Mouse (Mus musculus): Measurements from ENCODE around the gene Klf11. TPM values are rescaled to one million over a fixed set of nuclear protein-coding genes. Genes with fewer than 3 reads are reported as not detected.
"Not testable (repeated sequence)": the region's sequence is repeated elsewhere in the genome, so short reads cannot be mapped to it uniquely, and the experiment has no call there.

Gene Klf11
- polyA plus RNA-seq, 1 experiment from 2014 or later = 15.9 TPM

- Histone ChIP-seq H3K4me1 (replicated peaks) (no peaks in the 10 kb centered on the region), H3K4me3 (no peak overlapping the region), H3K4me2 (0 out of 2 replicates have a peak overlapping the region, but pooled peaks have one; percentile 16), H3K9ac (no peak overlapping the region), H3K9me3 (no peaks in the 10 kb centered on the region), H3K27ac (no peak overlapping the region), H3K27me3 (no peaks in the 10 kb centered on the region), H3K36me3 (no peaks in the 10 kb centered on the region)
- peak; percentile 86 for ATAC-seq (ENCODE audit: low FRiP score)
- 42% methylated on average over 16 of the region's 16 CpGs for WGBS
These were observed 45.7 kb downstream of the Klf11 start for GRCm38 (mm10) chr12:24696500-24697483.

GRCm38 (mm10) chr12:24697484-24698204, 46.6 kb downstream of the Klf11 start:
- Histone ChIP-seq H3K4me1 (replicated peaks) (no peaks in the 10 kb centered on the region), H3K36me3 (no peaks in the 10 kb centered on the region), H3K4me3 (no peak overlapping the region), H3K27me3 (no peaks in the 10 kb centered on the region), H3K27ac (no peak overlapping the region), H3K9me3 (no peaks in the 10 kb centered on the region), H3K4me2 (0 out of 2 replicates have a peak overlapping the region, but pooled peaks have one; percentile 16), H3K9ac (no peak overlapping the region)
- 63% methylated on average over 8 of the region's 8 CpGs for WGBS
- ATAC-seq (ENCODE audit: low FRiP score) = peak; percentile 52

GRCm38 (mm10) chr12:24698514-24698913, 47.4 kb downstream of the Klf11 start:
- H3K4me1 ChIP-seq (replicated peaks) = no peaks in the 10 kb centered on the region
- H3K27me3 ChIP-seq = no peaks in the 10 kb centered on the region
- no peaks in the 10 kb centered on the region for H3K36me3 ChIP-seq
- H3K9me3 ChIP-seq = no peaks in the 10 kb centered on the region
- H3K4me3 ChIP-seq = no peak overlapping the region
- H3K27ac ChIP-seq = no peak overlapping the region
- H3K9ac ChIP-seq = no peak overlapping the region
- H3K4me2 ChIP-seq = no peak overlapping the region
- no peak for ATAC-seq (ENCODE audit: low FRiP score)
- 75% methylated on average over 3 of the region's 3 CpGs for WGBS

- 73% methylated on average over 10 of the region's 10 CpGs for WGBS
- Histone ChIP-seq H3K27ac (no peak overlapping the region), H3K36me3 (no peaks in the 10 kb centered on the region), H3K27me3 (no peaks in the 10 kb centered on the region), H3K9ac (no peak overlapping the region), H3K4me3 (no peak overlapping the region), H3K4me1 (replicated peaks) (no peaks in the 10 kb centered on the region), H3K9me3 (no peaks in the 10 kb centered on the region), H3K4me2 (no peak overlapping the region)
- no peak for ATAC-seq (ENCODE audit: low FRiP score)
These were observed 48.5 kb downstream of the Klf11 start for GRCm38 (mm10) chr12:24699578-24699977.

- not testable (repeated sequence) for H3K4me2 ChIP-seq; H3K9me3 ChIP-seq; H3K4me1 ChIP-seq (replicated peaks); H3K9ac ChIP-seq; H3K4me3 ChIP-seq; H3K27ac ChIP-seq; ATAC-seq (ENCODE audit: low FRiP score); H3K36me3 ChIP-seq; H3K27me3 ChIP-seq
- 89% methylated on average over 9 of the region's 9 CpGs for WGBS
These were observed 50.5 kb downstream of the Klf11 start for GRCm38 (mm10) chr12:24701621-24702020.

- no peak overlapping the region for H3K27ac ChIP-seq
- no peaks in the 10 kb centered on the region for H3K9me3 ChIP-seq
- H3K4me1 ChIP-seq (replicated peaks) = peaks cover 16% of the 10 kb centered on the region
- no peaks in the 10 kb centered on the region for H3K36me3 ChIP-seq
- 86% methylated on average over 3 of the region's 3 CpGs for WGBS
- ATAC-seq (ENCODE audit: low FRiP score) = no peak
- no peak overlapping the region for H3K4me2 ChIP-seq
- H3K27me3 ChIP-seq = peaks cover 10% of the 10 kb centered on the region; the same call in 1 of the 2 replicates
- no peak overlapping the region for H3K4me3 ChIP-seq
- no peak overlapping the region for H3K9ac ChIP-seq
These were observed 51.9 kb downstream of the Klf11 start for GRCm38 (mm10) chr12:24703013-24703412.

GRCm38 (mm10) chr12:24705502-24706263, 54.6 kb downstream of the Klf11 start:
- Histone ChIP-seq H3K4me2 (no peak overlapping the region), H3K9me3 (no peaks in the 10 kb centered on the region), H3K9ac (no peak overlapping the region), H3K27ac (no peak overlapping the region), H3K4me1 (replicated peaks) (peaks cover 29% of the 10 kb centered on the region), H3K27me3 (peaks cover 10% of the 10 kb centered on the region; the same call in 1 of the 2 replicates), H3K4me3 (no peak overlapping the region), H3K36me3 (no peaks in the 10 kb centered on the region)
- no peak for ATAC-seq (ENCODE audit: low FRiP score)
- WGBS = 89% methylated on average over 15 of the region's 15 CpGs

- H3K9ac ChIP-seq = peak overlapping the region; percentile 84; the same call in 1 of the 2 replicates
These were observed 55.8 kb downstream of the Klf11 start for GRCm38 (mm10) chr12:24706764-24707479.

GRCm38 (mm10) chr12:24707480-24707802, 56.4 kb downstream of the Klf11 start:
- ATAC-seq (ENCODE audit: low FRiP score) = no peak; the same call in 1 of the 2 replicates
- Histone ChIP-seq H3K4me3 (peak overlapping the region; percentile 86), H3K9ac (peak overlapping the region; percentile 84), H3K4me2 (peak overlapping the region; percentile 77), H3K27ac (no peak overlapping the region), H3K9me3 (no peaks in the 10 kb centered on the region), H3K27me3 (peaks cover 10% of the 10 kb centered on the region; the same call in 1 of the 2 replicates), H3K36me3 (0 out of 2 replicates have a peak, but pooled peaks cover 3% of the 10 kb centered on the region), H3K4me1 (replicated peaks) (peaks cover 29% of the 10 kb centered on the region)
- WGBS = under 1% methylated on average over 9 of the region's 9 CpGs

More at GRCm38 (mm10) chr12:24706764-24707479, 55.8 kb downstream of the Klf11 start:
- Histone ChIP-seq H3K36me3 (no peaks in the 10 kb centered on the region), H3K4me2 (peak overlapping the region; percentile 77), H3K27me3 (peaks cover 10% of the 10 kb centered on the region; the same call in 1 of the 2 replicates), H3K4me3 (peak overlapping the region; percentile 86), H3K27ac (no peak overlapping the region), H3K4me1 (replicated peaks) (peaks cover 29% of the 10 kb centered on the region), H3K9me3 (no peaks in the 10 kb centered on the region)
- ATAC-seq (ENCODE audit: low FRiP score) = no peak
- WGBS = under 1% methylated on average over 27 of the region's 27 CpGs

GRCm38 (mm10) chr12:24707954-24708823, 57.1 kb downstream of the Klf11 start, which contains the start of gene Rrm2:
TSS of gene Rrm2 (plus strand) at chr12:24708241.
- peaks cover 6% of the 10 kb centered on the region; the same call in 1 of the 2 replicates for H3K36me3 ChIP-seq
- peak within 1 kb of the TSS; percentile 75 for H3K27ac ChIP-seq
- H3K9me3 ChIP-seq = no peaks in the 10 kb centered on the region
- peak within 1 kb of the TSS; percentile 86 for H3K4me3 ChIP-seq
- H3K27me3 ChIP-seq = peaks cover 10% of the 10 kb centered on the region; the same call in 1 of the 2 replicates
- peaks cover 29% of the 10 kb centered on the region for H3K4me1 ChIP-seq (replicated peaks)
- H3K9ac ChIP-seq = peak within 1 kb of the TSS; percentile 84
- peak; percentile 91 for ATAC-seq (ENCODE audit: low FRiP score)
- 0% methylated on average over 83 of the region's 83 CpGs for WGBS
- H3K4me2 ChIP-seq = peak within 1 kb of the TSS; percentile 77
